Mouse (Mus musculus) heart, postnatal 0 days (tissue): Measurements from ENCODE around the gene Atg2b. TPM values are rescaled to one million over a fixed set of nuclear protein-coding genes. Genes with fewer than 3 reads are reported as not detected.

Source experiments
- ATAC-seq: fragments of 200-750 bp; cut with Nextera tagmentation; 2 replicates; pipeline ENCODE4 v1.8.0; 2017; ENCODE audit warnings: low read depth, moderate number of reproducible peaks, moderate library complexity; ENCODE audit not compliant: insufficient read depth
- DNase-seq: peaks from one replicate; pipeline ENCODE4 v3.0.0-alpha.2; 2016; ENCODE audit warnings: low spot score
- H3K27ac ChIP-seq: fragments of 300-500 bp; sonication (generic); 2 replicates; pipeline ENCODE4 v1.5.1; 2014; ENCODE audit warnings: low read depth, mild to moderate bottlenecking
- H3K27me3 ChIP-seq: fragments of 300-500 bp; sonication (generic); 2 replicates; pipeline ENCODE4 v1.6.1; 2014; ENCODE audit warnings: low read length, mixed read lengths; ENCODE audit not compliant: control insufficient read depth, insufficient read depth
- H3K36me3 ChIP-seq: fragments of 300-500 bp; sonication (generic); replicated peaks from 2 replicates; pipeline ENCODE4 v1.6.1; 2014; ENCODE audit warnings: low read length, mixed read lengths; ENCODE audit not compliant: control insufficient read depth, insufficient read depth
- H3K4me1 ChIP-seq: fragments of 300-500 bp; sonication (generic); 2 replicates; pipeline ENCODE4 v1.6.1; 2014; ENCODE audit warnings: antibody characterized with exemption; ENCODE audit not compliant: control insufficient read depth, insufficient read depth
- H3K4me2 ChIP-seq: fragments of 300-500 bp; sonication (generic); 2 replicates; pipeline ENCODE4 v1.6.1; 2014; ENCODE audit warnings: low read depth, mild to moderate bottlenecking, low read length, moderate library complexity
- H3K4me3 ChIP-seq: fragments of 300-500 bp; sonication (generic); 2 replicates; pipeline ENCODE4 v1.5.1; 2014; ENCODE audit warnings: low read depth, low read length
- H3K9ac ChIP-seq: fragments of 300-500 bp; sonication (generic); replicated peaks from 2 replicates; pipeline ENCODE4 v1.6.1; 2014; ENCODE audit warnings: low read depth, low read length, mixed read lengths
- H3K9me3 ChIP-seq: fragments of 300-500 bp; sonication (generic); replicated peaks from 2 replicates; pipeline ENCODE4 v1.6.1; 2016; ENCODE audit warnings: low read length; ENCODE audit not compliant: control insufficient read depth
- CTCF ChIP-seq: IDR thresholded peaks from 2 replicates; pipeline ENCODE4 v1.5.1; 2016; ENCODE audit warnings: antibody characterized with exemption, control low read depth, low read depth
- EP300 ChIP-seq: IDR thresholded peaks from 2 replicates; pipeline ENCODE4 v1.6.1; 2016; ENCODE audit warnings: antibody characterized with exemption, low read depth
- WGBS: fragments of 180-500 bp; shearing (Covaris S2); extraction: QIAGEN DNeasy Blood & Tissue Kit; methylation state at CpG from one replicate; pipeline ENCODE4 v1.1.7; 2014; 5-methylcytosine and 5-hydroxymethylcytosine counted together
- polyA plus RNA-seq: library from polyadenylated mRNA; unstranded; fragments of >200 nt; fragmentation: Nextera tagmentation; extraction: Ambion mirVana; gene quantifications from 2 replicates; pipeline ENCODE4 v1.2.1, GENCODE M21; 2015
- total RNA-seq: library from RNA; depleted of rRNA; stranded (reverse); fragments of >200 nt; gene quantifications from 2 replicates; pipeline ENCODE4 v1.2.3, GENCODE M21; 2014; ENCODE audit warnings: low replicate concordance; rRNA removed

Gene Atg2b
- total and polyA plus RNA-seq, 2 experiments from 2014 or later: 5.4 to 20.8 TPM

DNA sequence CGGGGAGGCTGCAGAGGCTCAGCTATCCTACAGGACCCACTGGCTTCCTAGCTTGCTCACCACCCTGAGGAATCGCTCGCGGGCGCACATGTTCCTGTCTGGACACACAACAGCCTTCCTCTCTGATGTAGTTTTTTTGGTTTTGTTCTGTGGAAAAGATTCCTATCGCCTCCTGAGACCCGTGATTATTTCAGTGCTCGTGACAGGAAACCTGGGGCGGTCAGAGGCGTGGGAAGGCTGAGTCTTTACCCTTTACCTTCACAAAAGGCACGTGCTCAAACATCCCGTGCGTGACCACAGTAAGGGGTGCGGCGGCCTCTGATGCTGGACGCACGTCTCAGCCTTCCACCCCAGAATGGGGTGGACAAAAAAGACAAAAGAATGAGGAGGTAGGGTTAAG is 104.5 kb downstream of the Atg2b start:
- Histone ChIP-seq H3K4me1 (no peaks in the 10 kb centered on the region), H3K4me3 (no peak overlapping the region), H3K4me2 (no peak overlapping the region), H3K9me3 (no peaks in the 10 kb centered on the region), H3K9ac (no peak overlapping the region), H3K27me3 (no peaks in the 10 kb centered on the region), H3K27ac (0 out of 2 replicates have a peak overlapping the region, but pooled peaks have one; percentile 20), H3K36me3 (no peaks in the 10 kb centered on the region)
- no peak for TF ChIP-seq EP300
- TF ChIP-seq CTCF: no peak
- DNase-seq: no peak
- 68% methylated on average over 17 of the region's 17 CpGs for WGBS
- no peak for ATAC-seq

DNA sequence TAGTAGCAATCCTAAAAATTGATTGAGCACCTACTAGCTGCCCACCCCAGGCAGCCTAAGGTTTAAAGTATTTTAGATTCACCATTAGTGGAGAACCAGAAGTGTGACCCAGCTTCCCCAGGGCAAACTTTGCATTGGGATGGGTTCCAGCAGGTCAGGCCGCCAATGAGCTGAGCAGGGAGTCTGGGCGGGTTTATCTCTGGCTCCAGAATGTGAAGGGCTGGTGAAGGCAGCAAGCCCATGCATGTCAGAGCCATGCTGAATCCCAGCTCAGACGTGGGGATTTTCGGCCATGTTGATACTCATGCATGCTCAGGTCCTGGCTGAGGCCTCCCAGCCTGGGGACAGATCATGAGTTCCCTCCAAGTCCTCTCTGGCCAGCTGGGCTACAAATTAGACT is 110.7 kb downstream of the Atg2b start:
- Histone ChIP-seq H3K4me3 (no peak overlapping the region), H3K4me1 (no peaks in the 10 kb centered on the region), H3K27me3 (no peaks in the 10 kb centered on the region), H3K36me3 (no peaks in the 10 kb centered on the region), H3K27ac (no peak overlapping the region), H3K9me3 (no peaks in the 10 kb centered on the region), H3K4me2 (no peak overlapping the region), H3K9ac (no peak overlapping the region)
- 84% methylated on average over 4 of the region's 4 CpGs for WGBS
- ATAC-seq (no peak), DNase-seq (no peak)
- TF ChIP-seq EP300: no peak
- TF ChIP-seq CTCF: no peak

DNA sequence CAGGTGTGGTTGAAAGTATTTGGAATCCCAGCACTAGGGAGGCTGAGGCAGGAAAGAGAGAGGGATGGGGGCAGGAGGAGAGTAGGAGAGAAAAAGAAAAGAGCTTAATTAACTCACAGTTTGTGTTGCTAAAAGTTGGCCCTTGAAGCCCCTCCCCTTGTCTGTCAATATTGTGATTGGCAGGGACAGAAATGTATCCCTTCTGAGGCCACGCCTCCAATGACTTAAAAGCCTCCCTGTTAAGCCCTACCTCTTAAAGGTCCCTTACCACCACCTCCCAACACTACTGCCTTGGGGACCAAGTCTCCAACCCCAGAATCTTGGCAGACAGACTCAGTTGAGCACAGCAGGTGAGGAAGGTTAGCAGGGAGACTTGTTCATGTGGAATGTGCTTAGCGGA is 112.4 kb downstream of the Atg2b start:
- no peak overlapping the region for H3K4me3 ChIP-seq
- DNase-seq: no peak
- no peaks in the 10 kb centered on the region for H3K27me3 ChIP-seq
- 77% methylated on average over 2 of the region's 2 CpGs for WGBS
- no peak overlapping the region for H3K9ac ChIP-seq
- no peaks in the 10 kb centered on the region for H3K9me3 ChIP-seq
- no peak overlapping the region for H3K4me2 ChIP-seq
- TF ChIP-seq EP300 (no peak), CTCF (no peak)
- no peaks in the 10 kb centered on the region for H3K4me1 ChIP-seq
- no peak overlapping the region for H3K27ac ChIP-seq
- ATAC-seq: no peak
- no peaks in the 10 kb centered on the region for H3K36me3 ChIP-seq

DNA sequence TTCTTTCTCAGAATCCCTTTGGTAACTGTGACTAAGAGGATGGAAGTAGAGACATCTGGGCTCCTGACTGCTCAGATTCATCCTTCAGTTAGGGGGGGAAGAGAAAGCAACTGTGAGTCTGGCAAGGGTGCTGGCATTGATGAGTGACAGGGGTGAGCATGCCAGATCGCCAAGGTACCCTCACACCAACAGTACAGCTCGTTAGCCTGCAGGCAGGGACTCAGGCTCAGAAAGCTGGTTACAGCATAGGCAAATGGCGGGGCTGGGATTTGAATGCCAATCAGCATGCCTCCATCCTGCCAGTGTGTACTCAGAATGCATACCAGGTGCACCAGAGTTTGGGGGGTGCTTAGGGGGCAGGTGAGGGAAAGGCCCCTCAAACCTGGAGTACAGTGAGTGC is 113.1 kb downstream of the Atg2b start:
- ATAC-seq (no peak), DNase-seq (no peak)
- 59% methylated on average over 3 of the region's 3 CpGs for WGBS
- H3K27ac ChIP-seq: no peak overlapping the region
- no peak overlapping the region for H3K4me3 ChIP-seq
- no peaks in the 10 kb centered on the region for H3K27me3 ChIP-seq
- H3K9me3 ChIP-seq: peaks cover 4% of the 10 kb centered on the region; the same call in 1 of the 2 replicates
- no peak for TF ChIP-seq EP300
- no peak for TF ChIP-seq CTCF
- H3K4me1 ChIP-seq: no peaks in the 10 kb centered on the region
- H3K9ac ChIP-seq: no peak overlapping the region
- no peaks in the 10 kb centered on the region for H3K36me3 ChIP-seq
- no peak overlapping the region for H3K4me2 ChIP-seq

Other genes with a start within 250 kb of the Atg2b start
- 0.34 and 2.6 TPM in 2 replicates for gene D430019H16Rik, start 231.4 kb downstream of the Atg2b start, total RNA-seq
- 0.07 and 0.08 TPM in 2 replicates for gene D430019H16Rik, start 231.4 kb downstream of the Atg2b start, polyA plus RNA-seq
- gene Bdkrb2, start 122.0 kb downstream of the Atg2b start, total RNA-seq: 0.54 and 4.0 TPM in 2 replicates
- 0.60 and 0.71 TPM in 2 replicates for gene Bdkrb2, start 122.0 kb downstream of the Atg2b start, polyA plus RNA-seq
- not detected in 2 replicates for gene Bdkrb1, start 82.1 kb downstream of the Atg2b start, total RNA-seq
- not detected in 2 replicates for gene Bdkrb1, start 82.1 kb downstream of the Atg2b start, polyA plus RNA-seq
- gene Gskip, start 382 bp downstream of the Atg2b start, total RNA-seq: 7.0 and 8.8 TPM in 2 replicates
- gene Gskip, start 382 bp downstream of the Atg2b start, polyA plus RNA-seq: 16.8 and 17.1 TPM in 2 replicates
- not detected in 2 replicates for gene Ak7, start 20.8 kb upstream of the Atg2b start, total RNA-seq
- gene Ak7, start 20.8 kb upstream of the Atg2b start, polyA plus RNA-seq: 0.14 and 0.23 TPM in 2 replicates
- gene Papola, start 99.5 kb upstream of the Atg2b start, total RNA-seq: 78.4 and 110 TPM in 2 replicates
- 118 and 124 TPM in 2 replicates for gene Papola, start 99.5 kb upstream of the Atg2b start, polyA plus RNA-seq